Mouse (Mus musculus) stomach, embryonic 14.5 days (tissue): Measurements from ENCODE around the gene Yju2. TPM values are rescaled to one million over a fixed set of nuclear protein-coding genes. Genes with fewer than 3 reads are reported as not detected.

Experiments used
- ATAC-seq: fragments of 200-750 bp; cut with Nextera tagmentation; 2 replicates; pipeline ENCODE4 v1.8.0; 2017; ENCODE audit warnings: low read depth, moderate TSS enrichment; ENCODE audit not compliant: insufficient number of reproducible peaks, insufficient read depth, low FRiP score
- H3K27ac ChIP-seq: fragments of 300-500 bp; sonication (generic); 2 replicates; pipeline ENCODE4 v1.5.1; 2014; ENCODE audit warnings: mild to moderate bottlenecking, low read length, moderate library complexity, mixed read lengths
- H3K27me3 ChIP-seq: fragments of 300-500 bp; sonication (generic); 2 replicates; pipeline ENCODE4 v1.6.1; 2014; ENCODE audit warnings: low read length, control low read depth, mixed read lengths; ENCODE audit not compliant: control insufficient read depth, insufficient read depth
- H3K36me3 ChIP-seq: fragments of 300-500 bp; sonication (generic); 2 replicates; pipeline ENCODE4 v1.6.1; 2014; ENCODE audit warnings: mild to moderate bottlenecking, control low read depth, low read length, moderate library complexity, mixed read lengths; ENCODE audit not compliant: control insufficient read depth, insufficient read depth
- H3K4me1 ChIP-seq: fragments of 300-500 bp; sonication (generic); 2 replicates; pipeline ENCODE4 v1.6.1; 2014; ENCODE audit warnings: low read length, control low read depth, mixed read lengths; ENCODE audit not compliant: control insufficient read depth, insufficient read depth
- H3K4me2 ChIP-seq: fragments of 300-500 bp; sonication (generic); replicated peaks from 2 replicates; pipeline ENCODE4 v1.6.1; 2014; ENCODE audit warnings: low read depth, low read length, control low read depth
- H3K4me3 ChIP-seq: fragments of 300-500 bp; sonication (generic); 2 replicates; pipeline ENCODE4 v1.5.1; 2014; ENCODE audit warnings: low read depth, low read length, control low read depth
- H3K9ac ChIP-seq: fragments of 300-500 bp; sonication (generic); replicated peaks from 2 replicates; pipeline ENCODE4 v1.6.1; 2014; ENCODE audit warnings: low read depth, mild to moderate bottlenecking, control low read depth, low read length, moderate library complexity, mixed read lengths
- H3K9me3 ChIP-seq: fragments of 300-500 bp; sonication (generic); 2 replicates; pipeline ENCODE4 v1.6.1; 2016; ENCODE audit warnings: low read depth, low read length, control low read depth; ENCODE audit not compliant: control insufficient read depth
- WGBS: fragments of 180-500 bp; shearing (Covaris S2); extraction: QIAGEN DNeasy Blood & Tissue Kit; methylation state at CpG from one replicate; pipeline ENCODE4 v1.1.7; 2014; 5-methylcytosine and 5-hydroxymethylcytosine counted together
- polyA plus RNA-seq: library from polyadenylated mRNA; unstranded; fragments of >200 nt; fragmentation: Nextera tagmentation; extraction: Ambion mirVana; gene quantifications from 2 replicates; pipeline ENCODE4 v1.2.1, GENCODE M21; 2014

Gene Yju2
- polyA plus RNA-seq, 1 experiment from 2014 or later, result 20.8 TPM

GRCm38 (mm10) chr17:55948647-55949046, 10.3 kb upstream of the Yju2 start:
- Histone ChIP-seq H3K9ac (no peak overlapping the region), H3K27me3 (no peaks in the 10 kb centered on the region; the same call in 1 of the 2 replicates), H3K4me1 (no peaks in the 10 kb centered on the region), H3K4me3 (no peak overlapping the region), H3K27ac (no peak overlapping the region), H3K9me3 (no peaks in the 10 kb centered on the region), H3K4me2 (no peak overlapping the region), H3K36me3 (no peaks in the 10 kb centered on the region)
- WGBS, result 91% methylated on average over 4 of the region's 4 CpGs
- no peak for ATAC-seq

GRCm38 (mm10) chr17:55949400-55949799, 9.5 kb upstream of the Yju2 start, which contains the start of gene Zfp119b:
TSS of gene Zfp119b (minus strand) at chr17:55949500.
- Histone ChIP-seq H3K9ac (no peak within 1 kb of the TSS), H3K27me3 (no peaks in the 10 kb centered on the region; the same call in 1 of the 2 replicates), H3K36me3 (no peaks in the 10 kb centered on the region), H3K4me3 (no peak within 1 kb of the TSS), H3K4me1 (no peaks in the 10 kb centered on the region), H3K9me3 (no peaks in the 10 kb centered on the region), H3K4me2 (no peak within 1 kb of the TSS), H3K27ac (no peak within 1 kb of the TSS)
- no peak for ATAC-seq
- WGBS, result 86% methylated on average over 2 of the region's 2 CpGs

- Histone ChIP-seq H3K9ac (no peak overlapping the region), H3K36me3 (no peaks in the 10 kb centered on the region), H3K4me1 (no peaks in the 10 kb centered on the region), H3K27ac (no peak overlapping the region), H3K4me2 (no peak overlapping the region), H3K4me3 (no peak overlapping the region), H3K9me3 (no peaks in the 10 kb centered on the region), H3K27me3 (no peaks in the 10 kb centered on the region; the same call in 1 of the 2 replicates)
- 73% methylated on average over 9 of the region's 9 CpGs for WGBS
- ATAC-seq, result no peak
Observed at GRCm38 (mm10) chr17:55950601-55951000, 8.3 kb upstream of the Yju2 start.

- Histone ChIP-seq H3K27me3 (no peaks in the 10 kb centered on the region; the same call in 1 of the 2 replicates), H3K4me3 (no peak overlapping the region), H3K27ac (no peak overlapping the region), H3K36me3 (no peaks in the 10 kb centered on the region), H3K4me1 (0 out of 2 replicates have a peak, but pooled peaks cover 2% of the 10 kb centered on the region), H3K4me2 (no peak overlapping the region), H3K9me3 (no peaks in the 10 kb centered on the region), H3K9ac (no peak overlapping the region)
- no peak for ATAC-seq
Observed at GRCm38 (mm10) chr17:55952041-55952440, 6.9 kb upstream of the Yju2 start.

- Histone ChIP-seq H3K9ac (no peak within 1 kb of the TSS), H3K9me3 (no peaks in the 10 kb centered on the region), H3K4me3 (no peak within 1 kb of the TSS), H3K4me2 (no peak within 1 kb of the TSS), H3K27ac (no peak within 1 kb of the TSS), H3K4me1 (0 out of 2 replicates have a peak, but pooled peaks cover 2% of the 10 kb centered on the region), H3K27me3 (no peaks in the 10 kb centered on the region; the same call in 1 of the 2 replicates), H3K36me3 (no peaks in the 10 kb centered on the region)
- no peak for ATAC-seq
- 73% methylated on average over 6 of the region's 6 CpGs for WGBS
Observed at GRCm38 (mm10) chr17:55952447-55953027, 6.4 kb upstream of the Yju2 start, which contains the start of gene Ebi3. TSS of gene Ebi3 (plus strand) at chr17:55952640.

DNA sequence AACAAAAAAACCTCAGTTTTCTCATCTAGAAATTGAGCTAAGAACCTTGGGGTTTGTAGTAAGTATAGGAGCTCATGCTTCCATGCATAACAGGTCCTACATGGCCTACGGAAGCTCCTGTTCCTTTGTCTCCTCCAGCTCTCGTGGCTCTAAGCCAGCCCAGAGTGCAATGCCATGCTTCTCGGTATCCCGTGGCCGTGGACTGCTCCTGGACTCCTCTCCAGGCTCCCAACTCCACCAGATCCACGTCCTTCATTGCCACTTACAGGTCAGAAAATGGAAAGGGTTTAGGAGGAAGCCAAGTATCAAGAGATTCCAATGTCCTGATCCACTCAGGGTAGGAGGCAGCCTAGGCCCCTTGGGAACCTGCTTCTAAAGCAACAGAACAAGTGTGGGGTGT, 5.1 kb upstream of the Yju2 start:
- Histone ChIP-seq H3K27ac (no peak overlapping the region), H3K36me3 (no peaks in the 10 kb centered on the region), H3K4me1 (peaks cover 9% of the 10 kb centered on the region; the same call in 1 of the 2 replicates), H3K4me3 (no peak overlapping the region), H3K9ac (no peak overlapping the region), H3K4me2 (no peak overlapping the region), H3K27me3 (no peaks in the 10 kb centered on the region; the same call in 1 of the 2 replicates), H3K9me3 (no peaks in the 10 kb centered on the region)
- WGBS, result 79% methylated on average over 6 of the region's 6 CpGs
- ATAC-seq, result no peak

GRCm38 (mm10) chr17:55954229-55954628, 4.7 kb upstream of the Yju2 start:
- Histone ChIP-seq H3K36me3 (no peaks in the 10 kb centered on the region), H3K27me3 (no peaks in the 10 kb centered on the region; the same call in 1 of the 2 replicates), H3K4me3 (no peak overlapping the region), H3K27ac (no peak overlapping the region), H3K4me1 (peaks cover 9% of the 10 kb centered on the region; the same call in 1 of the 2 replicates), H3K4me2 (no peak overlapping the region), H3K9ac (no peak overlapping the region), H3K9me3 (no peaks in the 10 kb centered on the region)
- no peak for ATAC-seq
- WGBS, result 34% methylated on average over 16 of the region's 16 CpGs

DNA sequence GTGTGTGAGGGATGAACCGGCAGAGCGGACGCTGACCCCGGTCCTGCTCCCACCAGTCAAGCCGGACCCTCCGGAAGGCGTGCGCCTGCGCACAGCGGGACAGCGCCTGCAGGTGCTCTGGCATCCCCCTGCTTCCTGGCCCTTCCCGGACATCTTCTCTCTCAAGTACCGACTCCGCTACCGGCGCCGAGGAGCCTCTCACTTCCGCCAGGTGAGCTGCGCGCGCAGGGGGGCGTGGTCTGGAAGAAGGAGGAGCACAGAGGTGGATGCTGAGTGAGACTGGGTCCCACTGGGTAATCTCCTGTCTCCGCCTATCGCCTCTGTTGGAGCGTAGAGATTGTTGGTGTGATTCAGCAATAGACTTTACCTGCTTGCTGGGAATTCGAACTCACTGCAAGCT, 2.8 kb upstream of the Yju2 start:
- peaks cover 9% of the 10 kb centered on the region; the same call in 1 of the 2 replicates for H3K4me1 ChIP-seq
- ATAC-seq, result peak; percentile 21; the same call in 1 of the 2 replicates
- no peaks in the 10 kb centered on the region; the same call in 1 of the 2 replicates for H3K27me3 ChIP-seq
- H3K9ac ChIP-seq, result no peak overlapping the region
- H3K4me2 ChIP-seq, result peak overlapping the region; percentile 54
- H3K9me3 ChIP-seq, result no peaks in the 10 kb centered on the region
- peaks cover 2% of the 10 kb centered on the region; the same call in 1 of the 2 replicates for H3K36me3 ChIP-seq
- H3K27ac ChIP-seq, result no peak overlapping the region
- peak overlapping the region; percentile 36 for H3K4me3 ChIP-seq
- 2% methylated on average over 26 of the region's 26 CpGs for WGBS
